Mouse (Mus musculus) heart, adult 2 months (tissue): ENCODE data around the gene Thbs1.

Experiments
- CTCF ChIP-seq: fragments of 200-600 bp; IDR thresholded peaks from 2 replicates; pipeline ENCODE4 v1.8.1; 2022; ENCODE audit warnings: antibody characterized with exemption, mild to moderate bottlenecking, moderate library complexity
- POLR2A ChIP-seq: fragments of 200-500 bp; IDR thresholded peaks from 2 replicates; pipeline ENCODE4 v1.6.1; 2011; ENCODE audit warnings: mild to moderate bottlenecking, low read depth, low read length, control low read depth; ENCODE audit not compliant: insufficient read depth

DNA sequence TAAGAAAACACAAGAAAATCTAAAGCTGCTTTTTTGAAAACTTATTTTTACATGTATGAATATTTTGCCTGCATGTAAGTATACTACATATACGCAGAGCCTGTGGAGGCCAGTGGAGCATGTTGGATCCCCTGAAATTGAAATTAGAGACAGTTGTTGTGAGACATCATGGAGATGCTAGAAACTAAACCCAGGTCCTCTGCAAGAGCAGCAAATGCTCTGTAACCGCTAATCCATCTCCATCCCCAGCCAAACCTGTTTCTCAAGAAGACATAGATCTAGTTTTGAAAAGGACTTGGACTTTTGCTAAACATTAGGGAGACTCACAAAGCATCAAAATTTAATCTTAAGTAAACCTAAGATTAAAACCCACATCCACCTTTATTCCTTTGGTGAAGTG is 49.3 kb downstream of the Thbs1 start:
- TF ChIP-seq CTCF: no peak
- TF ChIP-seq POLR2A: no peak
